Mouse (Mus musculus): ENCODE results near the gene Nudcd2.

The Nudcd2 gene

DNA sequence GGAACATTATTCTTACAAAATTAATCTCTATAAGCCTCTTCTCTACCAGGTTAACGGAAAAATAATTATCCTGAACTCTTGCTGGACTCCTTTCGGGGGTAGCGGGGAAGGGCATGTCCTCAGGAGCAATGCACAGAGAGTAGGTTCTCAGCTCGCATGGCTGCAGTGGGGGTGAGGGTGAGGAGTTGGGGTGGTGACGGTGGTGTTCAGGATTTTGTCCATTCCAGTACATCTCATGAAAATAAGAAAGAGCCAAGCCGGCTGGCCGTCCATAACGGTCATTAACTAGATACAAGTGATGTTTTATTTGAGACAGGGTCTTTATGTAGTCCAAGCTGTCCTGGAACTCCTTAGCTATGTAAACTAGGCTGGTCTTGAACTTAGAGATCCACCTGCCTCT lies 22.5 kb downstream of the Nudcd2 start:
- DNase-seq = no peak

- no peak for DNase-seq
Observed at GRCm38 (mm10) chr11:40759896-40760295, 26.4 kb downstream of the Nudcd2 start.

- no peak for DNase-seq
Observed at GRCm38 (mm10) chr11:40763395-40763794, 29.9 kb downstream of the Nudcd2 start.

- no peak for DNase-seq
Observed at GRCm38 (mm10) chr11:40764690-40765089, 31.2 kb downstream of the Nudcd2 start.

GRCm38 (mm10) chr11:40775315-40776269 lies 42.1 kb downstream of the Nudcd2 start:
- DNase-seq = no peak

GRCm38 (mm10) chr11:40781857-40782256 lies 48.4 kb downstream of the Nudcd2 start:
- DNase-seq = no peak

DNA sequence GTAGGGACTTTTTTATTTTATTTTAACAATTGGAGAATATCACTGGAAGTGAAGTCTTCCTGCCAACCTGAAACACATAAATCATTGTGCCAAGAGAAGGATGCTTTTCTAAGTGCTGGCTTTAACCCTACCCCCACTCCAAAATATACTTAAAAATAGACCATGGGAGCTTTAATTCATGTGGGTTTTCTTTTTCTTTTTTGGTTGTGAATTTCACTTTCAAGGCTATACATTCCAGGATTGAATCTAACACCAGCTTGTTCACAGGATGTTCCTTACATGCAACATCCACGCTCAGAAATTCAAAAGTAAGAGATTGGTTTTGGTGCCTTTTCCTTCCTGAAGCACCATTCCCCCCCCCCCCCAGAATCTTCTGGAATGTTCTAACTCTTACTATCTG lies 49.9 kb downstream of the Nudcd2 start:
- no peak for DNase-seq

DNA sequence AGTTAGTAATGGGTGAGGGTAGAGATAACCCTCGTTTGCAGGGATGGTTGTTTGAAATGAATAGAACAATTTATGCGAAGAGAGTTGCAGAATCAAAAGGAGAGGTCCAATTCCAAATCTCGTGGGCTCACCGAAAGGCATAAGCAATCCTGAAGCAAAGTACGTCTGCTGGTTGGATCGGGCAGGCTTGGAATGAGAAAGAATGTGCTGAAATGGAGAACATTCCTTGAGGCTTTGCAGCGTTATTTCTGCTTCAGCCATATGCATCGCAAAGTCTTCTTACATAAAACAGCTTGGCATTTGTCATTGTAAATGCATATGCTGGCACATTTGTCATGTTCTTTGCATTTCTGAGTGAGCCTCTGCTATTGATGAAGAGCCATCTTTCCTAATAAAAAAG lies 50.9 kb downstream of the Nudcd2 start:
- no peak for DNase-seq

GRCm38 (mm10) chr11:40786900-40787299 lies 53.4 kb downstream of the Nudcd2 start:
- DNase-seq = no peak

Data from right cerebral cortex, postnatal 4 days (tissue).